Mouse (Mus musculus): ENCODE measurements around the gene AI661453. TPM values are rescaled to one million over a fixed set of nuclear protein-coding genes. Genes with fewer than 3 reads are reported as not detected.
A peak's percentile ranks its signal among the peaks of the same experiment; 100 is the strongest.

Gene AI661453
- total and polyA plus RNA-seq, 3 experiments, result not detected

GRCm38 (mm10) chr17:47511111-47512020 lies 75.0 kb downstream of the AI661453 start (continued):
- peak; percentile 60; the same call in 1 of the 2 replicates for TF ChIP-seq MAZ (IDR thresholded peaks at IDR 0.05; ENCODE audit: low read depth, low read length)
- peak; percentile 26; the same call in 1 of the 2 replicates for TF ChIP-seq POLR2AphosphoS2 (IDR thresholded peaks at IDR 0.05; ENCODE audit: low read depth, low read length)
- peak; percentile 25; the same call in 1 of the 2 replicates for TF ChIP-seq ZMIZ1 (IDR thresholded peaks at IDR 0.05; ENCODE audit: low read depth, low read length)
- no peak for TF ChIP-seq CHD2 (IDR thresholded peaks at IDR 0.05; ENCODE audit: low read length)
- TF ChIP-seq MYC (IDR thresholded peaks at IDR 0.05; ENCODE audit: low read depth, low read length), result peak; percentile 63
- TF ChIP-seq TCF12 (IDR thresholded peaks at IDR 0.05; ENCODE audit: low read depth, low read length), result peak; percentile 70; the same call in 1 of the 2 replicates

DNA sequence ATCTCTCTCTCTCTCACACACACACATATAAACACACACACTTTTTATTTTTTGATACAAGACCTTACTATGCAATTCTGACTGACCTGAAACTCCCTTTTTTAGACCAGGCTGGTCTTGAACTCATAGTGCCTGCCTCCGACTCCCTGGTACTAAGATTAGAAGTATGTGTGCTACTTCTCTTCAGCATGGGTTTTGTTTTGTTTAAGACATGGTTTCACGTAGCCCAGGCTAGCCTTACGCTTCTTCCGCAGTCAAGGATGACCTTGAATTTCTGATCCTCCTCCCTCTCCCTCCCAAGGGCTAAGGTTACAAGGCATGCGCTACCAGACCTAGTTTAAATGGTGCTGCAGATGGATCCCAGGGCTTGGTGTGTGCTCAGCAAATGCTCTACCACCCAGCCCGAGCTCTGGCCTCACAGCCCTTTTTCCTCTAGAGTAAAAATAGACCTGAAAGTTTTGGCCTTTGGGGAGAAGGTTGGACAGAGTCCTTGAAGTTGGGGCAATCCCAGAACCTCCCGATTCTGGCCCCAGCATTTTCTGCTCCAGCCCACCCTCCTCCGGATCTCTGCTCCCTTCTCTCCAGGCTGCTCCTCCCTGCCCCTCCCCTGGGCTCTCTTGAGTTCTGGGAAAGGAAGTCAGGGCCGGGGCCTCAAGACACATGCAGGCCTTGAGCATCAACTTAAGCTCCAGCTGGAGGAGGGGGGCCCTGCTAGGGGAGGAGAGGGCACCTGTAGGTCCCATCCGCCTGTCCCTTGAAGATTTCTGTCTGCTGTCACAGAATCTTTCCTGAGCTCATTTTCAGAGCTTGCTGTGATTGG lies 76.8 kb downstream of the AI661453 start:
- Histone ChIP-seq H3K79me2 (replicated peaks; ENCODE audit: control insufficient read depth, extremely low read depth, insufficient read depth, poor library complexity, severe bottlenecking) (no peaks in the 10 kb centered on the region), H3K27ac (ENCODE audit: insufficient read depth, low read depth) (no peak overlapping the region), H3K36me3 (replicated peaks in 1 of 2; ENCODE audit: control insufficient read depth in 1 of 2, insufficient read depth in 1 of 2, low read length in 1 of 2) (no peaks in the 10 kb centered on the region), H3K9ac (ENCODE audit: insufficient read depth, low read depth) (no peak overlapping the region), H3K9me3 (replicated peaks; ENCODE audit: low read length) (no peaks in the 10 kb centered on the region), H3K4me3 (replicated peaks in 1 of 3; ENCODE audit: low read depth in 2 of 3, low read length in 2 of 3, poor library complexity in 1 of 3) (no peak overlapping the region), H3K27me3 (replicated peaks) (no peaks in the 10 kb centered on the region), H3K4me1 (ENCODE audit: control insufficient read depth in 1 of 2, insufficient read depth in 2 of 2) (peaks cover 16 to 57% of the 10 kb centered on the region in 2 experiments), H3K4me2 (ENCODE audit: insufficient read depth, low read depth, poor library complexity, severe bottlenecking) (no peak overlapping the region)
- no peak for DNase-seq (ENCODE audit: extremely low read depth)
- dilution Hi-C loops (cut with MboI; ENCODE audit: extremely low pct_ligation_motif_present, extremely low pct_unique_long_range_greater_than_20kb, low sequenced_read_pairs) (no loop called here), in situ Hi-C loops (cut with MboI; ENCODE audit: low pct_ligation_motif_present, low pct_unique_long_range_greater_than_20kb, low sequenced_read_pairs) (loop anchor here (5.0 kb wide), 1 partner anchor 89 kb away; no protein-coding TSS in a partner anchor)
- TF ChIP-seq ZC3H11A (IDR thresholded peaks at IDR 0.05; ENCODE audit: low read depth, low read length), result no peak
- TF ChIP-seq CHD1 (IDR thresholded peaks at IDR 0.05; ENCODE audit: low read depth, low read length), result no peak
- TF ChIP-seq UBTF (IDR thresholded peaks at IDR 0.05; ENCODE audit: low read depth, low read length), result no peak
- no peak for TF ChIP-seq TCF12 (IDR thresholded peaks at IDR 0.05; ENCODE audit: low read depth, low read length)
- TF ChIP-seq ZNF384 (IDR thresholded peaks at IDR 0.05; ENCODE audit: low read depth, low read length), result no peak
- no peak for TF ChIP-seq ETS1 (conservative IDR thresholded peaks at IDR 0.05; ENCODE audit: low read depth, low read length)
- TF ChIP-seq POLR2A (IDR thresholded peaks at IDR 0.05; ENCODE audit: low read depth, low read length), result no peak
- no peak for TF ChIP-seq TBP (conservative IDR thresholded peaks at IDR 0.05; ENCODE audit: low read depth, low read length)
- TF ChIP-seq USF1 (IDR thresholded peaks at IDR 0.05; ENCODE audit: low read depth, low read length), result no peak

Data from CH12.LX (cell line).